Mouse (Mus musculus): ENCODE data around the gene Fxyd6.

Gene Fxyd6

GRCm38 (mm10) chr9:45370117-45370561, at the start of gene Fxyd6:
Gene Fxyd6, plus strand, starts transcription at chr9:45370185.
- peak; percentile 30 for DNase-seq (ENCODE audit: low read depth, low spot score)

GRCm38 (mm10) chr9:45321465-45321864, 48.5 kb upstream of the Fxyd6 start:
- no peak for DNase-seq (ENCODE audit: low read depth, low spot score)

DNA sequence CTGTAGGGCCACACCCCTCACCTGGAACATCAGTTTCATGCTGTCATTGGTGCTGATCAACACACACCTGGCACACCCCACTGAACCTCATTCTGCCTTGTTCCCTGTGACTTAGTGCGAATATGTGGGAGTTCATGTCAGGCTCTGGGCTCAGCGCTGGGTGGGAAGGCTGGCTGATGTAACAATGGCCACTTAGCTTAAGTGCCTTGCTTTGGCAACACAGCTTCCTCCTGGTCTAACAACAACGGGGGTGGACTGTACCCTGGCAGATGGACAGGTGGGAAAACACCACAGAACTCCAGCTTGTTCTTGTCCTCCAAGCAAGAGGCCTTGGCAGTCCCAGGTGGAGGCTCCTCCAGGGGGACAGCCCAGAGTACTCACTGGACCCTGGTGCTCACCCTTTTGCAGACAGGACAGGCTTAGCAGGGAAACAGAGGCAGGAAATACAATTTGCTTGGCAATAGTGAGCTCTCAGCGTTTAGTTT, 48.0 kb upstream of the Fxyd6 start:
- DNase-seq (ENCODE audit: low read depth, low spot score) = no peak

DNA sequence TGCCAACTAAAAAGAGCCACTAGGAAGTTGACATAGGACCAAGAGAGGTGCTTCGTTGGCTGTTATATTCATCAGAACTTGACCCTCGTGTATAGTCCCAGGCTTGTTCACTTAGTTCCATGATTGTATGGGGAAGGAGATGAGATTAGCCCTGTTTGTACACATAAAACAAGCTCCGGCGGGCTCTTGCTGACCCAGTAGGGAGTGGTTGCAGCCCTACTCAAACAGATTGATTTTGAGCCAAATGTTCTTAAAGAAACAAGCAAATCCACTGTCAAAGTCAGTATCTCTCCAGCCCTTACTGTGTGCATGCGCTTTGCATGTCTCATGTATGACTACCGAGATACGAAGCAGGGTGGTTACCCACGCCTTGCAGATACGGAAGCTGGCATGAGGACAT, 43.6 kb upstream of the Fxyd6 start:
- DNase-seq (ENCODE audit: low read depth, low spot score) = no peak

DNA sequence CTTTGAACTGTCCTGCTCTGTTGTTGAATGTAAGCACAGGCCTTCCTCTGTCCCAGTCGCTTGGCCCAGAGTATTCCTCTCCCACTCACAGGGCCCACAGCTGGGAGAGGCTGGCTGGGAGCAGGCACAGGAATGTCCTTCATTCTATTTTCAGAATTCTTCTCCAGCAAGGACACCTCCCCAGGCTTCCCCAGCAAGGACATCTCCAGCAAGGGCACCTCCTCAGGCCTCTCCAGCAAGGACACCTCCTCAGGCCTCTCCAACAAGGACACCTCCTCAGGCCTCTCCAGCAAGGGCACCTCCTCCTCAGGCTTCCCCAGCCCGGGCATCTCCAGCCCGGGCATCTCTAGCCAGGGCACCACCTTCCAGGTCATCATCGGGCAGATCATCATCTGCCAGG, 41.7 kb upstream of the Fxyd6 start:
- DNase-seq (ENCODE audit: low read depth, low spot score) = no peak

- DNase-seq (ENCODE audit: low read depth, low spot score) = no peak
Observed at GRCm38 (mm10) chr9:45329577-45329976, 40.4 kb upstream of the Fxyd6 start.

DNA sequence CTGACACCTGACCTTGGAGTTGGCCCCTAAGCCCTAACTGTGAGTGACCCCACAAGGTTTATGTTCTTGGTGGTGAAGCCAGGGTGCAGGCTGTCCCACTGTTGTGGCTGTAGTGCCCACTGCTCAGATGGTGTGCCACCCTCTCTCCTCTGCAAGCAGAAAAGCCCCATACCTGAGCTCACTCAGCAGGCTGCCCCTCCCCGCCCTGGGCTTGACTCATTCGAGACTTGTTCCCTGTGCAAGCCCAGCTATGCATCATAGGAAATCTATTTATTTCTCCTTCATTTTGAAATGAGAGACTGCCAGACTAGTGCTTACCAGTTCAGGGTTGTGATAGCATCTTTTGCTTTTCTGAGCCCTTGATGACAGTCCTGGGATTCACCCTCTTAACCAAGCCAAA, 32.6 kb upstream of the Fxyd6 start:
- no peak for DNase-seq (ENCODE audit: low read depth, low spot score)

DNA sequence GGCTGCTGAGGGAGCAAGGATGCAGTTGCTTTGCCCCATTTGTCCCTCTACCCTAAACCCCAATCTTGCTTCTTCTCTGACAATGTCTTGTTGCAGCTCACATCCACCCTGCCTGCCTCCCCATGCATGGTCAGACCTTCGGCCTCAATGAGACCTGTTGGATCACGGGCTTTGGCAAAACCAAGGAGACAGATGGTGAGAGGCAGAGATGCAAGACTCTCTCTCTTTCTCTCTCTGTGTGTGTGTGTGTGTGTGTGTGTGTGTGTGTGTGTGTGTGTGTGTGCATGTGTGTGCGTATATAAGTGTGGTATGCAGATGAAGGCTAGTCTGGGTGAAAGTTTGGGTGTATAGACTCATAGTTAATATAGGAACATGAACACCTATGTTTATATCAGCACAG, 26.9 kb upstream of the Fxyd6 start:
- DNase-seq (ENCODE audit: low read depth, low spot score) = no peak

DNA sequence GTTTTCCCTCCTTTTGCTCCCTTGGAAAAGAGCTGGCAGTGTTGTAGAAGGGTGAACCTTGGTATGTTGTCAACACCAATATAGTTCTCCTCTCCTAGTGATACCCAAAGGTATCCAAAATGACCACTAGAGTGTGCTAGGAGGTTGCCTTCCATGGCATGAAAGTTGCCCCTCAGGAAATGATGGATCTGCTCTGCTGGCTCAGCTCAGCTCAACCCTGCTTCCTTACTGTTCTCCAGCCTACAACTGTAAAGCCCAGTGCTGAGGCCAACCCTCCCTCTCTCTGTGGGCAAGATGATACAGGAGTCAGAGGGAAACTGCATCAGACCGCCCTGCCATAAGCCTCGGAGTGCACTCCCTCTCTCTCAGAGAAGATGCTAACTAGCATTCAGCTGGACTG, 24.5 kb upstream of the Fxyd6 start:
- no peak for DNase-seq (ENCODE audit: low read depth, low spot score)

DNA sequence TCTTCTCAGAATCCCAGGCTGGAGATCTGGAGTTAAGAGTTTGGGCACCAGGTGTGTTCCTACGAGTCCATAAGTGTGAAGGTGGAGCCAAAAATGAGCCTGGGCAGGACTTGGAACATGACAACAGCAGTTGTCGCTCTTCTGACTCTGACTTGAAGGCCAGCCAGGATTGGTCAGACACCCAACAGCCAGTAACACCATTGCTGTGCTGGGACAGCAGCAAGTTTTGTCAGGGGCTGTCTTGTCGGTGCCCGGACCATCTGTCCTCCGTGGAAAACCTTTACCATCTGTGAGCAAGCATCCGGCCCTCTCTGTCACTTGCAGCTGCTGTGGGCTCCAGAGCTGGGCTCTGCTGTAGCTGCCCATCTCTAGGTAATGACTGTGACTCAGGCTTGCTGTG, 23.7 kb upstream of the Fxyd6 start:
- no peak for DNase-seq (ENCODE audit: low read depth, low spot score)

- DNase-seq (ENCODE audit: low read depth, low spot score) = no peak
Observed at GRCm38 (mm10) chr9:45348560-45348959, 21.4 kb upstream of the Fxyd6 start.

- DNase-seq (ENCODE audit: low read depth, low spot score) = no peak
Observed at GRCm38 (mm10) chr9:45349181-45349580, 20.8 kb upstream of the Fxyd6 start.

DNA sequence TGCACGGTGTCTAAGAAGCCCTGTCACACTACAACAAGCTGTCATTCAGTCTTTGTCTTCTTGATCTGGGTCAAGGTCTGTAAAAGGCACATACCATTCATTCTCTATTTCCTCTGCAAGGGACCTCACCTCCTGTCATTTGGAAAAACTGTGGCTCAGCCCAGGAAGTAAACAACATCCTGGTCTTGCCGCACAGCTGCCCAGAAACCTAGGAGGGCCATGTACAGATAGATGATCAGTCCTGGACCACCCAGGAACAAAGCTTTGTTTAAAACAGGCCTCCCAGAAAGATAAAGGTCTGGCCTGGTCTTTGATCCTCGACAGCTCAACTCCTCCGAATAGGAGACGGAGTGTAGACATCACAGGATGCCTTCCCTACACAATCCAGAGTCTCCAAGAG, 20.1 kb upstream of the Fxyd6 start:
- DNase-seq (ENCODE audit: low read depth, low spot score) = no peak

DNA sequence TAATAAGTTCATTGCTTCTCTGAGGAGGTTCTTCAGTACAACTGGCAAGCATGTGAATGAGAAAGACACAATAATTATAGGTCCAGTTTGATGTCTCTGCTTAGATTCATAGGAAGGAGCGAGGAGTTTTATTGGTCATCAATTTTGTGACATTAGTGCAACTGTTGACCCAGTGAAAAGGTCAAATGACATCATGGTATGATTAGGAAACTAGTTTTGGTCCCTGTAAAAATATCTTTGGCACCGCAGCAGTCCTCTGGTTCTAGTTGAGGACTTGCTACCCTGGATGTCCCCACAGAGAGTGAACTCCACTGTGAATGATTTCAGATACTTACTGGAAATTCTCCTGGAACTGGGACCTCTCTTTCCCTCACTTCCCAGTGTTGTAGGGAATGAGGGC, 14.8 kb upstream of the Fxyd6 start:
- DNase-seq (ENCODE audit: low read depth, low spot score) = no peak

GRCm38 (mm10) chr9:45358356-45358755, 11.6 kb upstream of the Fxyd6 start:
- DNase-seq (ENCODE audit: low read depth, low spot score) = no peak

- no peak for DNase-seq (ENCODE audit: low read depth, low spot score)
Observed at GRCm38 (mm10) chr9:45362051-45362461, 7.9 kb upstream of the Fxyd6 start.

DNA sequence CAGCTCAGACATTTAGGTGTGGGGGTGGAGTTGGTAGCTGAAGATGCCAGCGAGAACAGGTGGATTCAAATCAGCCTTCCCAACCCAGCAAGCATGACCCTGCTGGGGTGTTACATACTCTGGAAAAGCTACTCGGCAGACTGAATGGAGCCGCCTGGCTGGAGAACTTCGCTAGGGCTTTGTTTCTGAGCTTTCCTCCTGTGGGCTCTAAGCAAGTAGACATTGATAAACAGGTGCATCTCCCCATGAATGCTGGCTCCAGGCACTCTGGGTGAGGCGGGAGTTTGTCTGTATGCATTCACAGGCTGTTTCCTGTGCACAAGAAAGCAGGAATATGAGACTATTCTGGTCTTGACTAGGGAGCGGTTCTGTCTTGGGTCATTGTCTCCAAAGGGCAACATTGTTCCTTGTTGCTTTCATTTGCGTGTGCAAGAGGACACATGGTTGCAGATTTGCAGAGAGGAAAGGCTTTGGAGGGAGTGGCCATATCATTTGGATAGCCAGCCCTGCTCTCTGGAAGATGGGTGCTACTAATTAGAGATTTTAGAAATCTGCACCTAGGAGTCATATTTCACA, 6.3 kb upstream of the Fxyd6 start:
- no peak for DNase-seq (ENCODE audit: low read depth, low spot score)

- DNase-seq (ENCODE audit: low read depth, low spot score) = no peak
Observed at GRCm38 (mm10) chr9:45367716-45368115, 2.3 kb upstream of the Fxyd6 start.

- no peak for DNase-seq (ENCODE audit: low read depth, low spot score)
Observed at GRCm38 (mm10) chr9:45368341-45368901, 1.6 kb upstream of the Fxyd6 start.

DNA sequence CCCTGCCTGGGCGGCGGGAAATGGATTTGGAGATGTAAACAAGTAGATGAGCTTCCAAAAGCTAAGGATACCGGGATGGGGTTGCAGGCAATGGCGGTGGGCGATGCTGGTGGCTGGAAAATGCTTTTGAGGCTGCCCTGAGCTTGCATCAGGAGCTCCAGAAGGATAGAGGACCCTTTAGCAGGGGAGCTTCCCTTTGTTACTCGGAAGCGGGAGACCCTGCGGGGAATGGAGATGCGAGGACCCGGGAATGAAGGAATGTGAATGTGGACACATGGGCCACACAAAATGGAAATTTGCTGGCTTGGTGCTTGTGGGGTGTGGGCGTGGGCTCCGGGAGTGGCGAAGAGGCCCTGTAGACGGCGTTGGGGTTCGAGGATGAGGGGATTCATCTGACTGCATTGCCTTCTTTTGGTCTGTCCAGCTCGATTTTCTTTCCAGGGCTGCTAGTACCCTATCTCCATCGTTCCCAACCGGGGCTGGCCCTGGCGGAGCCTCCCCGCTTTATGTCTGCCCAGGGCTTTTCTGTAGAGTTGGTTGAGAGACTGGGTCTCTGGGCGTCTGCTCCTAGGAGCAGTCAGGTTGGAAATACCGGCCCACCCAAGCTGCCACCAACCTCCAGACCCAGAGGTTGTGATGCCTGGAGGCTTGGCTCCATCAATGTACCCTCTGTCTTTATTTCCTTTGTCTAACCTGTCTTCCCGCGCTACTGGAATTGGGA, 791 bp downstream of the Fxyd6 start:
- DNase-seq (ENCODE audit: low read depth, low spot score) = no peak

DNA sequence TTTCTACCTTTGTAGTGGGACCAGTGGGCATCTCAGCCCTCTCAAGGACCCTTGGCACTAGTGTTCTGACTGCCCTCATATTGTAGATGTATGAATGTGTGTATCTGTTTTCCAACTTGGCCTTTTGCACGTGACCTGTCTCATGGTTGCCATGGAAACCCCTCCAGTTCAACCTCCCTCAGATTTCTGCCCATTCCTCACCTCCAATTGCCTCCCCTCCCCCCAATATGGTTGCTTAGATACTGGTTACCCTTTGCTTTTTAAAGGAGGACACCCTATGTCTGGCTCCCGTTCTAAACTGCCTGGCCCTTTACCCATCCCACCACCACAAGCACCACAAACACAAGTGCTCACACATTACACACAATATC, 1.3 kb downstream of the Fxyd6 start:
- DNase-seq (ENCODE audit: low read depth, low spot score) = peak; percentile 59

- no peak for DNase-seq (ENCODE audit: low read depth, low spot score)
Observed at GRCm38 (mm10) chr9:45373896-45374295, 3.9 kb downstream of the Fxyd6 start.

GRCm38 (mm10) chr9:45374988-45375502, 5.1 kb downstream of the Fxyd6 start:
- DNase-seq (ENCODE audit: low read depth, low spot score) = no peak

Data from brain, embryonic 18.5 days (tissue).